In the genomic region with DNA sequence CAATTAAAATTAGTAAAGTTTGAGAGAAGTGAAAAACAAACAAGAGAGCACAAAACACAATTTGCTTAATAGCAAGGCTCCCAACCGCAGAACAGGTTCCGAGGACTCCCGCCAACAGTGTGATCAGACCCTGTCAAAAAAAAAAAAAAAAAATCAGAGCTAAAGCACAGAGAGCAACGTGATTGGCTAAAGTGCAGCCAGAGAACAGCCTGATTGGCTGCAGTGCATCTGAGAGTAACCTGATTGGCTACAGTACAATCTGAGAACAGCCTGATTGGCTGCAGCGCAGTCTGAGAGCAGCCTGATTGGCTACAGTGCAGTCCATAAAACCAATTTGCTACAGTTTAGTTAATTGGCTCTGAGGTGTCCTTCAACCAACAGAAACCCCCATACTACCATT, we compare ENCODE assay signal across 19 mouse cellular contexts.
"Had no signal": no experiment of that assay in that cellular context is flagged by ENCODE, and none has a peak within 500 bp of the region (broad histone marks: within the 10 kb centered on the region; RNA-seq: fewer than 3 reads in every experiment).

No protein-coding gene starts in this region.

- H3K27me3 ChIP-seq: limb, embryonic 12.5 days; limb, embryonic 15.5 days; neural tube, embryonic 12.5 days; neural tube, embryonic 15.5 days had no signal

- H3K9me3 ChIP-seq: limb, embryonic 12.5 days; limb, embryonic 15.5 days; neural tube, embryonic 12.5 days; neural tube, embryonic 15.5 days had no signal

- DNase-seq: kidney, adult 2 months; kidney, postnatal 25 days; left cerebral cortex, postnatal 4 days; liver, postnatal 0 days; lung, embryonic 14.5 days; midbrain, embryonic 14.5 days; right cerebral cortex, adult 18-20 months; right cerebral cortex, postnatal 25 days; thymus, postnatal 25 days had no signal

- H3K27ac ChIP-seq: kidney, postnatal 0 days; limb, embryonic 12.5 days; limb, embryonic 15.5 days; liver, embryonic 14.5 days; macrophage; neural tube, embryonic 12.5 days; neural tube, embryonic 15.5 days had no signal

- H3K4me3 ChIP-seq: limb, embryonic 12.5 days; limb, embryonic 15.5 days; neural tube, embryonic 12.5 days; neural tube, embryonic 15.5 days had no signal

- H3K36me3 ChIP-seq: limb, embryonic 12.5 days; limb, embryonic 15.5 days; neural tube, embryonic 12.5 days; neural tube, embryonic 15.5 days had no signal

- ATAC-seq: intestine, postnatal 0 days; liver, postnatal 0 days; lung, postnatal 0 days had no signal

- H3K9ac ChIP-seq: limb, embryonic 12.5 days; limb, embryonic 15.5 days; liver, embryonic 14.5 days; liver, postnatal 0 days; lung, embryonic 14.5 days; neural tube, embryonic 12.5 days; neural tube, embryonic 15.5 days had no signal

- H3K4me1 ChIP-seq: limb, embryonic 12.5 days; limb, embryonic 15.5 days; neural tube, embryonic 12.5 days had no signal

- H3K4me2 ChIP-seq: limb, embryonic 12.5 days; limb, embryonic 15.5 days; liver, embryonic 11.5 days; lung, embryonic 14.5 days; neural tube, embryonic 12.5 days; neural tube, embryonic 15.5 days had no signal
